Mouse (Mus musculus): ENCODE data around the gene Ccdc159. TPM values are rescaled to one million over a fixed set of nuclear protein-coding genes. Genes with fewer than 3 reads are reported as not detected.

The Ccdc159 gene
- polyA plus RNA-seq, 1 experiment from 2014 or later = 6.4 TPM

GRCm38 (mm10) chr9:21943046-21943445 is 15.8 kb downstream of the Ccdc159 start:
- H3K27me3 ChIP-seq (ENCODE audit: control insufficient read depth, insufficient read depth, low read depth, low read length) = peaks cover 3% of the 10 kb centered on the region; the same call in 1 of the 2 replicates
- no peak for ATAC-seq (ENCODE audit: low read depth)
- H3K9me3 ChIP-seq (ENCODE audit: control insufficient read depth, low read length) = no peaks in the 10 kb centered on the region
- no peak overlapping the region for H3K4me2 ChIP-seq (ENCODE audit: low read depth, low read length)
- H3K27ac ChIP-seq (ENCODE audit: low read length) = no peak overlapping the region
- no peak overlapping the region for H3K4me3 ChIP-seq (ENCODE audit: low read length)
- no peaks in the 10 kb centered on the region for H3K4me1 ChIP-seq (replicated peaks; ENCODE audit: control insufficient read depth, insufficient read depth, low read length)
- H3K9ac ChIP-seq (ENCODE audit: low read length) = no peak overlapping the region
- WGBS = 70% methylated on average over 11 of the region's 12 CpGs
- H3K36me3 ChIP-seq (ENCODE audit: control insufficient read depth, insufficient read depth, low read length) = no peaks in the 10 kb centered on the region

GRCm38 (mm10) chr9:21943638-21944037 is 16.4 kb downstream of the Ccdc159 start:
- Histone ChIP-seq H3K4me1 (replicated peaks; ENCODE audit: control insufficient read depth, insufficient read depth, low read length) (no peaks in the 10 kb centered on the region), H3K27me3 (ENCODE audit: control insufficient read depth, insufficient read depth, low read depth, low read length) (peaks cover 6% of the 10 kb centered on the region; the same call in 1 of the 2 replicates), H3K9me3 (ENCODE audit: control insufficient read depth, low read length) (no peaks in the 10 kb centered on the region), H3K27ac (ENCODE audit: low read length) (no peak overlapping the region), H3K4me3 (ENCODE audit: low read length) (no peak overlapping the region), H3K9ac (ENCODE audit: low read length) (no peak overlapping the region), H3K4me2 (ENCODE audit: low read depth, low read length) (no peak overlapping the region), H3K36me3 (ENCODE audit: control insufficient read depth, insufficient read depth, low read length) (no peaks in the 10 kb centered on the region)
- 38% methylated on average over 12 of the region's 12 CpGs for WGBS
- no peak for ATAC-seq (ENCODE audit: low read depth)

- Histone ChIP-seq H3K27ac (ENCODE audit: low read length) (no peak overlapping the region), H3K4me1 (replicated peaks; ENCODE audit: control insufficient read depth, insufficient read depth, low read length) (no peaks in the 10 kb centered on the region), H3K4me2 (ENCODE audit: low read depth, low read length) (no peak overlapping the region), H3K27me3 (ENCODE audit: control insufficient read depth, insufficient read depth, low read depth, low read length) (peaks cover 6% of the 10 kb centered on the region; the same call in 1 of the 2 replicates), H3K4me3 (ENCODE audit: low read length) (no peak overlapping the region), H3K36me3 (ENCODE audit: control insufficient read depth, insufficient read depth, low read length) (no peaks in the 10 kb centered on the region), H3K9ac (ENCODE audit: low read length) (no peak overlapping the region), H3K9me3 (ENCODE audit: control insufficient read depth, low read length) (no peaks in the 10 kb centered on the region)
- WGBS = 16% methylated on average over 23 of the region's 23 CpGs
- ATAC-seq (ENCODE audit: low read depth) = 0 out of 2 replicates have a peak, but pooled peaks have one; percentile 13
Observed at GRCm38 (mm10) chr9:21944267-21944666, 17.0 kb downstream of the Ccdc159 start.

GRCm38 (mm10) chr9:21947540-21948130 is 20.4 kb downstream of the Ccdc159 start:
- ATAC-seq (ENCODE audit: low read depth) = 0 out of 2 replicates have a peak, but pooled peaks have one; percentile 8
- no peaks in the 10 kb centered on the region for H3K4me1 ChIP-seq (replicated peaks; ENCODE audit: control insufficient read depth, insufficient read depth, low read length)
- 6% methylated on average over 28 of the region's 28 CpGs for WGBS
- no peak overlapping the region for H3K4me3 ChIP-seq (ENCODE audit: low read length)
- peaks cover 6% of the 10 kb centered on the region; the same call in 1 of the 2 replicates for H3K27me3 ChIP-seq (ENCODE audit: control insufficient read depth, insufficient read depth, low read depth, low read length)
- no peak overlapping the region for H3K4me2 ChIP-seq (ENCODE audit: low read depth, low read length)
- no peak overlapping the region for H3K27ac ChIP-seq (ENCODE audit: low read length)
- H3K9ac ChIP-seq (ENCODE audit: low read length) = no peak overlapping the region
- H3K9me3 ChIP-seq (ENCODE audit: control insufficient read depth, low read length) = no peaks in the 10 kb centered on the region
- H3K36me3 ChIP-seq (ENCODE audit: control insufficient read depth, insufficient read depth, low read length) = no peaks in the 10 kb centered on the region

GRCm38 (mm10) chr9:21948146-21948545 is 20.9 kb downstream of the Ccdc159 start:
- Histone ChIP-seq H3K4me2 (ENCODE audit: low read depth, low read length) (no peak overlapping the region), H3K4me1 (replicated peaks; ENCODE audit: control insufficient read depth, insufficient read depth, low read length) (no peaks in the 10 kb centered on the region), H3K27ac (ENCODE audit: low read length) (no peak overlapping the region), H3K36me3 (ENCODE audit: control insufficient read depth, insufficient read depth, low read length) (no peaks in the 10 kb centered on the region), H3K27me3 (ENCODE audit: control insufficient read depth, insufficient read depth, low read depth, low read length) (peaks cover 6% of the 10 kb centered on the region; the same call in 1 of the 2 replicates), H3K9me3 (ENCODE audit: control insufficient read depth, low read length) (no peaks in the 10 kb centered on the region), H3K9ac (ENCODE audit: low read length) (no peak overlapping the region), H3K4me3 (ENCODE audit: low read length) (no peak overlapping the region)
- WGBS = 56% methylated on average over 8 of the region's 8 CpGs
- ATAC-seq (ENCODE audit: low read depth) = no peak

- no peak overlapping the region for H3K4me2 ChIP-seq (ENCODE audit: low read depth, low read length)
- H3K9me3 ChIP-seq (ENCODE audit: control insufficient read depth, low read length) = no peaks in the 10 kb centered on the region
- no peak overlapping the region for H3K9ac ChIP-seq (ENCODE audit: low read length)
- H3K4me3 ChIP-seq (ENCODE audit: low read length) = no peak overlapping the region
- H3K4me1 ChIP-seq (replicated peaks; ENCODE audit: control insufficient read depth, insufficient read depth, low read length) = no peaks in the 10 kb centered on the region
- ATAC-seq (ENCODE audit: low read depth) = no peak
- no peaks in the 10 kb centered on the region for H3K36me3 ChIP-seq (ENCODE audit: control insufficient read depth, insufficient read depth, low read length)
- peaks cover 6% of the 10 kb centered on the region; the same call in 1 of the 2 replicates for H3K27me3 ChIP-seq (ENCODE audit: control insufficient read depth, insufficient read depth, low read depth, low read length)
- WGBS = 71% methylated on average over 6 of the region's 6 CpGs
- H3K27ac ChIP-seq (ENCODE audit: low read length) = no peak overlapping the region
Observed at GRCm38 (mm10) chr9:21948790-21949189, 21.5 kb downstream of the Ccdc159 start.

GRCm38 (mm10) chr9:21950322-21950721 is 23.1 kb downstream of the Ccdc159 start:
- no peak overlapping the region for H3K4me2 ChIP-seq (ENCODE audit: low read depth, low read length)
- ATAC-seq (ENCODE audit: low read depth) = no peak
- no peak overlapping the region for H3K27ac ChIP-seq (ENCODE audit: low read length)
- no peaks in the 10 kb centered on the region for H3K36me3 ChIP-seq (ENCODE audit: control insufficient read depth, insufficient read depth, low read length)
- H3K4me3 ChIP-seq (ENCODE audit: low read length) = no peak overlapping the region
- no peak overlapping the region for H3K9ac ChIP-seq (ENCODE audit: low read length)
- H3K27me3 ChIP-seq (ENCODE audit: control insufficient read depth, insufficient read depth, low read depth, low read length) = peaks cover 6% of the 10 kb centered on the region; the same call in 1 of the 2 replicates
- 0 out of 2 replicates have a peak, but pooled peaks cover 2% of the 10 kb centered on the region for H3K4me1 ChIP-seq (replicated peaks; ENCODE audit: control insufficient read depth, insufficient read depth, low read length)
- 14% methylated on average over 11 of the region's 11 CpGs for WGBS
- H3K9me3 ChIP-seq (ENCODE audit: control insufficient read depth, low read length) = no peaks in the 10 kb centered on the region

- Histone ChIP-seq H3K4me1 (replicated peaks; ENCODE audit: control insufficient read depth, insufficient read depth, low read length) (peaks cover 7% of the 10 kb centered on the region), H3K27ac (ENCODE audit: low read length) (no peak overlapping the region), H3K9me3 (ENCODE audit: control insufficient read depth, low read length) (no peaks in the 10 kb centered on the region), H3K27me3 (ENCODE audit: control insufficient read depth, insufficient read depth, low read depth, low read length) (peaks cover 6% of the 10 kb centered on the region; the same call in 1 of the 2 replicates), H3K9ac (ENCODE audit: low read length) (no peak overlapping the region), H3K4me2 (ENCODE audit: low read depth, low read length) (no peak overlapping the region), H3K4me3 (ENCODE audit: low read length) (no peak overlapping the region), H3K36me3 (ENCODE audit: control insufficient read depth, insufficient read depth, low read length) (no peaks in the 10 kb centered on the region)
- WGBS = 72% methylated on average over 3 of the region's 3 CpGs
- ATAC-seq (ENCODE audit: low read depth) = no peak
Observed at GRCm38 (mm10) chr9:21951977-21952376, 24.7 kb downstream of the Ccdc159 start.

GRCm38 (mm10) chr9:21953600-21953999 is 26.3 kb downstream of the Ccdc159 start:
- WGBS = 6% methylated on average over 3 of the region's 3 CpGs
- no peak overlapping the region for H3K4me2 ChIP-seq (ENCODE audit: low read depth, low read length)
- H3K9me3 ChIP-seq (ENCODE audit: control insufficient read depth, low read length) = no peaks in the 10 kb centered on the region
- no peak overlapping the region for H3K4me3 ChIP-seq (ENCODE audit: low read length)
- ATAC-seq (ENCODE audit: low read depth) = no peak
- peaks cover 7% of the 10 kb centered on the region for H3K4me1 ChIP-seq (replicated peaks; ENCODE audit: control insufficient read depth, insufficient read depth, low read length)
- no peak overlapping the region for H3K27ac ChIP-seq (ENCODE audit: low read length)
- H3K9ac ChIP-seq (ENCODE audit: low read length) = no peak overlapping the region
- H3K27me3 ChIP-seq (ENCODE audit: control insufficient read depth, insufficient read depth, low read depth, low read length) = no peaks in the 10 kb centered on the region
- H3K36me3 ChIP-seq (ENCODE audit: control insufficient read depth, insufficient read depth, low read length) = no peaks in the 10 kb centered on the region
